Mouse (Mus musculus) bone marrow, adult 2 months (tissue): Measurements from ENCODE around the gene C8b.

ENCODE experiments used
- CTCF ChIP-seq: fragments of 200-500 bp; IDR thresholded peaks from 2 replicates; pipeline ENCODE4 v1.5.1; 2011; ENCODE audit warnings: low read length, control low read depth; ENCODE audit not compliant: control insufficient read depth, insufficient read depth
- POLR2A ChIP-seq: fragments of 200-500 bp; IDR thresholded peaks from 2 replicates; pipeline ENCODE4 v1.6.1; 2011; ENCODE audit warnings: low read depth, mild to moderate bottlenecking, control low read depth, low read length, borderline replicate concordance; ENCODE audit not compliant: control insufficient read depth

DNA sequence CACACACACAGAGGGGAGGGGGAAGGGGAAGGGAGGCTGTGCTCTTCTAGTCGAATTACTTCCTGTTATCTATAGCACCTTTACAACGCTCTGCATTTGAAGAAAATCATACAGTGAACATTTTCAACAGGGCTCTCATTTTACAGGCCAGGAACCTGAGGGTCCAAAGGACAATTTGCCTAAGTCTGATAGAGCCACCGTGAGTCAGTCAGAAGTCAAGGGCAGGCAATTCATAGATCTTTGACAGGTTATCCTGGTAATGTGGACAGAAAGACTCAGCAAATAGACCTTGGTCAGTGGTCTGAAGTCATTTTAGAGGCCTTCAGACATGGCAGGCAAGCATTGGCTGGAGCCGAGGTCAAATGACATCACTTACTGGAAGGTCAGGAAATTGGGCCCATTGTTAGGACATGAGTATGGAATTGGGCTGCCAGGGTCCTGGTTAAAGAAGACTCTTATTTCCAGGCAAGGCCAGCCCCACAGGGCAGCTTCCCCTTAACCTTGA is 57.5 kb downstream of the C8b start:
- no peak for TF ChIP-seq CTCF
- no peak for TF ChIP-seq POLR2A
